Mouse (Mus musculus): Measurements from ENCODE around the gene 4930568D16Rik.
A peak's percentile ranks its signal among the peaks of the same experiment; 100 is the strongest.

Gene 4930568D16Rik

DNA sequence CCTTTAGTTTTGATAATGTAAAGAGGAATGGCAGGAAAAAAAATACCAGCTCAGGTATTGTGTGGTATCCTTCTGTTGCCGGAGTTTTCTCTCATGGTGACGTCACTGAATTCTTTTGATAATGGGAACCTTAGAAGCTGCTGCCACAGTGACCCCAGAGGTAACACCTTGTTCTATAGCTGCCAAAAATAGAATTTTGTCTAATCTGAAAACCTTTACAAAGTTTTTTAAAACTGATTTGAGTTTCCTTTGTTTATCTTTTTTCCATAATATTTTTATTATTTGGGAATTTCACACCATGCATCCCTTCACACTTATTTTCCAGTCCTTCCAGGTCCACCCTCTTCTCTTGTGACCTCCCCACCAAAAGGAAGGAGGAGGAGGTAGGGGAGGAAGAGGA lies at the start of gene 4930568D16Rik:
TSS of gene 4930568D16Rik (minus strand) at position 101 of the 400 bp plus-strand sequence.
- no peak for DNase-seq

GRCm38 (mm10) chr2:35417231-35417630 lies 49.7 kb upstream of the 4930568D16Rik start:
- DNase-seq, result no peak

- DNase-seq, result no peak
These were observed 48.9 kb upstream of the 4930568D16Rik start for GRCm38 (mm10) chr2:35416473-35416872.

DNA sequence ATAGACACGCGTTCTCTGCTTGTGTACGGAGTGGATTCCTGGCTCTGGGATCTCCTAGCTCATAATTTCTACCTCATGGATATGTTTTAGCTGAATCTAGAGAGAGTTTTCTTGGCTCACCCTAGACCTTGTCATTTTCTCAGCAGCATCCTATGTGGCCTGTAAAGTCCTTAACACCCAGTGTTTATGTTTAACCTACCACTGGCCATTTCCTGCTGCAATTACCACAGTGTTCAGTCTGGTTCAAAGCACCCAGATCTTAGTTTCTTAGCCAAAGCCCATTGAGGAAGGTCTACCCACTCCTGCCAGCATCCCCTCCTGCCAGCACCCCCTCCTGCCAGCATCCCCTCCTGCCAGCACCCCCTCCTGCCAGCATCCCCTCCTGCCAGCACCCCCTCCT lies 45.3 kb upstream of the 4930568D16Rik start:
- DNase-seq, result no peak

DNA sequence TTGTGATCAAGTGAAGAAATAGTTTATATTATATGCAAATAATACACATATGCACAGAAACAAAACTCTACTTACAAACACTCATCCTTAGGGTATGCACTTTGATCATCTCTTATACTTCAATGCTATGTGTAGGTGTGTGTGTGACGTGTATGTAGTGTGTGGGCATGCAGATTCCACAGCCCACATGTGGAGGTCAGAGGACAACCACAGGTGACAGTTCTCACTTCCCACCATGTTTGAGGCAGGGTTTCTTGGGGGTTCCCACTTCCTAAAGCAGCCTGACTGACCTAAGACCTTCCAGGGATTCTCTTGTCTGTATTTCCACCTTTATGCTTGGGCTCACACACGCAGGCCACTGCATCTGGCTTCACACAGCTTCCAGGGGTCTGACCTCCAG lies 44.7 kb upstream of the 4930568D16Rik start:
- DNase-seq, result no peak

DNA sequence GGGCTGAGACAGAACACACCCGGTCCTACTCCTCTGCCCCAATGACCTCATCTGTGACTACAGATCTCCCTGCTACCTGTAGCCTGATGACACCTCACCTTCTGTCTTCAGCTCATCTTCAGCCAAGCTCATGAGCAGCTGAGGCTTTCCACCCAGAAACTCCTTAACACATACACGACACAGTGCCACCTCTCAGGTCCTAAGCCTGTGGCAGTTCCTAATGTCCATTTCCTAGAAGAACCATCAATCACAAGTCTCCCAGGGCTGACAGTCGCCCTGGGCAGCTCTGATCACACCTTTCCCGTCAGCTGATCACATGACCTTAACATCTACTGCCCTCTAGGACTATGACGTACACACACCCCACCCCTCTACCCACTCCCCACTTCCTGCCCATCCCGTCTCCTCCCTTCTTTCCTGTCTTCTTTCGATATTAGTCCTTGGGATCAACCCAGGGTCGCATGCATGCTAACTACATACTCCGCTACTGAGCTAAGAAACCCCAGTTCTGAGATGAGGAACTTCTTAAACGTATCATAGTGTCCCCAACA lies 44.2 kb upstream of the 4930568D16Rik start:
- DNase-seq, result no peak

DNA sequence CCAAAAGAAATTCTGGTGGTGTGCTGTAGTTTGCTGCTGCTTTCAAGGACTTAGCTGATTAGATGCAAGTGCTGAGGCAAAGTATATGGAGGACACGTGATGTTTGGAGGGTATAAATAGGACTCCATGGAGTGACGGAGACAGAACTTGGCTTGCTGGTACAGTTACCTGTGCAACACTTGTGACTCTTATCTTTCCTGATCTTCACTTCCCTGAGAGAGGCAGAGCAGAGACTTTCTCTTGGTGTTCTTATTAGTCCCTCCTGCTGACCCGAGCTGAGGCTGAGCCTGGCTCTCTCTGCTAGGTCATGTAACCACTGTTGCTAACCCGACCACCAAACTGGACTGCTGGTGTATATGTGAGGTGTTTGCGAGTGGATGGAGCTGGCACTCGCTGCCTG lies 41.9 kb upstream of the 4930568D16Rik start:
- DNase-seq, result no peak

DNA sequence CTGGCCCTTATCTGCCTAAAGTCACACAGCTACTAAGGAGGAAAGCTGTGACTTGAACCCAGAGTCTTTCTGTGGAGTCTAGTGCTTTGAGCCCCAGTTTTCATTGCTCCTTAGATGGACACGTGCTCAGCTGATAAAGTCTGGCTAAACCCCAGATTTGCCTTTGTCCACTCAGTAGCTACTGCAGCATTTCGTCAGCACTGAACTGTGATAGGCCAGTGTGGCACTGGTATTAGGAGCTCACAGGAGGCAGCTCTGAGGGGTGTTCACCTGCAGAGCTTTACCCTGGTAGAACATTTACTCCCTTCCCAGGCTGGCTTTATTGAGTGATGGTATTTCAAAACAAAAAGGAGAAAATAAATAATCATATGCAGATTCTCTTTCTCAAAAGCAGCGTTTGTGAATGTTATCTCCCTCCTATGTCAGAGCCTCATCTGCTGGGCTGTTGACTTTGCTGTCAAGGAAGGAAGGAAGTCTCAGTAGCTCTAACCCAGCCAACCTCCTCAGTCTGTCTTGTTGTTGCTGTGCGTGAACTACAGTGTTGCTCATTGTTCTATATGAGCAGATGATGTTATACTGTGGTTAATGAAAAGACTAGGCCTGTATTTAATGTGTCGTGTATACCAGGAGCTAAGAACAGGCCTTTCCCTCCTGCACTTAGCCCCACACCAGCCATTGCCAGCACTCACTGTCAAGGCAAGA lies 41.0 kb upstream of the 4930568D16Rik start:
- no peak for DNase-seq

DNA sequence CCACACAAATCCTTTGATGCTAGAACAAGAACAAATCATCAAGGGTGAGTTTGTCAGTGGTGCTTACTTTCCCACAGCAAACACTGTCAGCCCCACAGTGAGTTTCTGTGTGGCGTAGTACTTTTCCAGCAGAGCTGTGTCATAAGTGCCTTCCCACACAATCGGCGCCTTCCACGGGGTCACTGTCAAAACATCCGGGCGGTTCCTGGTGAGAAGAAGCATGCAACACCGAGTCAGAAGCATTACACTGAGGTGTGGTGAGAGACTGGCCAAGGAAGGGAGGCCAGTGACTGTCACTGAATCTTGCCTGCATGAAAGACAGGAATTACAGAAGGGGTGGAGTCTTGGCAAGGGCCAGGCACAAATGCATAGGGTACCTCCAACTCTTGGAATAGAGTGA lies 40.3 kb upstream of the 4930568D16Rik start:
- DNase-seq, result no peak

DNA sequence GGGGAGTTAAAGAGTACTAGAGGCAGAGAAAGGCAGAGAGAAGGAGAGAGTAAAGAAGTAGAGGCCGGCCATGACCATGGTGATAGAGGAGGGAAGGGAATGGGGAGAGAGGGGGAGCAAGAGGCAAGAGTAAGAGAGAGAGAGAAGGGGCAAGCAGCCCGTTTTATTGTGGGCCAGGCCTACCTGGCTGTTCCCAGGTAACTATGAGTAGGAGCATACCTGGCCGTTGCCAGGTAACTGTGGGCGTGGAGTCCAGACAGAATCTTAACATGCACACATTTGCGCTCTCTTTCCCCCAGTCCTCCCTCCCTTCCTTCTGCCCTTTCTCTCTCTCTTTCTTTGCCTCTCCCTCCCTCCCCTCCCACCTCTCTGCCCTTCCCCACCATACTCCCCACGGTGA lies 39.7 kb upstream of the 4930568D16Rik start:
- DNase-seq, result no peak

DNA sequence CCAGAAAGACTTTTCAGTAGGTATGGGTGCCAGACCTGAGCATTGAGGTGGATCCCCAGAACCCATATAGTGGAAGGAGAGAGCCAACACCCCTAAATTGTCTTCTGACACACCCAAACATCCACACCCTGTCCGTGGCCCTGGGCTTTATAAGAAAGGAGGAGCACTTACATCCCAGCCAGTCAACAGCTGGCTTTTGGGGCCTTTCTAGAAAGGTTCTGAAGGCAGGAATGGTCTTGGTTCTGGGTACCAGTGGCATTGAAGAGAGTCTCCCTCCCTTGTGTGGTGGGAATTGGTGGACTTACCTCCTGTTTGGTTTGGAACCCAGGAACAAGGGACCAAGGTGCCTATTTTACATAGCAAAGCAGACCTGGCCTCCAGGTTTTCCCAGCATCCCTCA lies 39.1 kb upstream of the 4930568D16Rik start:
- no peak for DNase-seq

DNA sequence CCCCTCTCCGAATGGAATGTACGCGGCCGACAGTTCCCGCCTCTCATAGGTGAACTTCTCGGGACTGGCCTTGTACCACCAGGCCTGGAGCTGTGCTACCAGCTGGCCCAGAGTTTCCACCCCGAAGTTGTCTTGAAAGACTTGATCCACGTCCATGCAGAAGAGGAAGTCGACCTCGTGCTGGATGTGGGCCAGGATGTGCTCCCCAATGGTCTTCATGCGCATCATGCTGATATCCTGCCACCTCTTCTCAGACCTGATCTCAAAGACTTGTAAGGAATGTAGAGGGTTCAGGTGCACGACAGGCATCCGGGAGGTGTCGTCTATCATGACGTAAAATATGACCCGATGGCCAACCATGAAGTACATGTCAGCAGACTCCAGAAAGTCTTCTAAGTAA lies 34.9 kb upstream of the 4930568D16Rik start:
- no peak for DNase-seq

DNA sequence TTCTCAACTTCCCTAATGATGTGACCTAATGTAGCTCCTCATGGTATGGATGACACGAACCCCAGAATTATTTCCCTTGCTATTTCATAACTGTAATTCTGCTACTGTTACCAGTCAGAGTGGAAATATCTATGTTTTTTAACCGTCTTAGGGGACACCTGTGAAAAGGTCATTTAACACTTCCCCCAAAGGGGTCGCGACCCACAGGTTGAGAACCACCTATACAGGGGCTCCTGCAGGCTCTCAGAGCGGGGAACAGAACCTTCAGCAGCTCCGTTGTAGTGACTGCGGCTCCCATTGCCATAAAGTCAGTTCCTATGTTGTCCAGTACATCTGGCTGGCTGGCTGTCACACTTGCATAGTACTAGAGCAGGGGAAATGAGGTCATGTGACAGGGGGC lies 33.2 kb upstream of the 4930568D16Rik start:
- DNase-seq, result no peak

DNA sequence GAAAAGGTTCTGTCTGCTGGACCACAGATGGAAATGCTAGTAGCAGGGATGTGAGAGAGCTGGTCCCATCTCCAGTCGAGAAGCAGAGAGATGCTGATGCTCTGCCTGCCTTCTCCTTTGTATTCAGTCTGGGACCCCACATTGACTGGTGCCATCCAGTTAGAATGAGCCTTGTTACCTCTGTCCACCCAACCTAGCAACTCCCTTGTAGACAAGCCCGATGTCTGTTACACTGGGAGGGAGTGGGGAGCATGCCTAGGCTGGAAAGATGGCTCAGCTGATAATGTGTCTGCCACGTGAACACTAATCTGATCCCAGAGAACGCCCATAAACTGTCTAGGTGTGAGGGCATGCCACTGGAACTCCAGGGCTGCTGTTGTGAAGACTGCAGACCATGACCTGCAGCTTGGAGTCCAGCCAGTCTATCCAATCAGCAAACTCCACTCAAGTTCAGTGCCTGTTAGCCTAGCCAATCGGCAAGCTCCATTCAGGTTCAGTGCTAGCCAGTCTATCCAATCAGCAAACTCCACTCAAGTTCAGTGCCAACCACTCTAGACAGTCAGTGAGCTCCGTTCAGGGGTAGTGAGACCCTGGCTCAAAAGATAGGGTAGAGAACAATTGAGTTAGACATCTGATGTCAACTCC lies 30.8 kb upstream of the 4930568D16Rik start:
- DNase-seq, result no peak

GRCm38 (mm10) chr2:35397590-35398173 lies 30.2 kb upstream of the 4930568D16Rik start:
- peak; percentile 38 for DNase-seq

GRCm38 (mm10) chr2:35397096-35397495 lies 29.6 kb upstream of the 4930568D16Rik start, which contains the start of gene 4930402F06Rik:
TSS of gene 4930402F06Rik (minus strand) at chr2:35397175.
- no peak for DNase-seq

DNA sequence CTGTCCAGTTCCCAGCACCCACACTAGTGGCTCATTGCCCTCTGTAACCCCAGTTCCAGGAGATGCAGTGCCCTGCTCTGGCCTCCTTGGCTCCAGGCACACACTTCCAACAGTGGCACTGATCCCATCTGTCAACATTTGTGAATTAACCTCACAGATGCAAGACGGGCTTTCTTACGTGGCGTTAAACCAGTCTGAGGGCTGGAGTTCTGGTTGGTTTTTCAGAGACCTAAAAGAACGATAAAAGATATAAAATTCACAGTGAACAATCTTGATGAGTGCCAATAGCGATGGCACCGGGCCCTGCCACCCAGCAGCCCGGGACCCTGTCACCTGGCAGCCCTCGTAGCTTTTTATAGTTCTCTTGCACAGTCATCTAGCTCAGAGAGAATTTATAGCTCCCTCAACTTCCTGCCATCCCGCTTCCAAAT lies 17.9 kb upstream of the 4930568D16Rik start:
- DNase-seq, result peak; percentile 6

DNA sequence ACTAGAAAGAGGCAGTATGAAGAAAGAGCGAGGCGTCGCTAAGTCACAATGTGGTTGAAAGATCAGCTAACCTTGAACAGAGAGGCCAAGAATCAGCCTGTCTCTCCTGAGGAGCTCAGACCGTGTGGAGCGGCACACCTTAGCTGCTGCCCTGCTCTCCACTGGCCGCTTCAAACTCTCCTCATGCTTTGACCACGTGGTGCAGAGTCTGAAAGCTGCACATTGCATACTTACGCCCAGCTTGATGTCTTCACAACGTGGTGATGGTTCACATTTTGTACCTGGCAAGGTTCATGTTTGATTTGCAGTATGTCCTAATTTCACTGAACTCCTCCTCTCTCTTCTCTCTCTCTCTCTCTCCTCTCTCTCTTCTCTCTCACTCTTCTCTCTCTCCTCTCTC lies 11.8 kb upstream of the 4930568D16Rik start:
- no peak for DNase-seq

GRCm38 (mm10) chr2:35377600-35377999 lies 10.1 kb upstream of the 4930568D16Rik start:
- DNase-seq, result no peak

- no peak for DNase-seq
These were observed 5.5 kb upstream of the 4930568D16Rik start for GRCm38 (mm10) chr2:35373003-35373402.

- no peak for DNase-seq
These were observed 3.2 kb upstream of the 4930568D16Rik start for GRCm38 (mm10) chr2:35370686-35371085.

DNA sequence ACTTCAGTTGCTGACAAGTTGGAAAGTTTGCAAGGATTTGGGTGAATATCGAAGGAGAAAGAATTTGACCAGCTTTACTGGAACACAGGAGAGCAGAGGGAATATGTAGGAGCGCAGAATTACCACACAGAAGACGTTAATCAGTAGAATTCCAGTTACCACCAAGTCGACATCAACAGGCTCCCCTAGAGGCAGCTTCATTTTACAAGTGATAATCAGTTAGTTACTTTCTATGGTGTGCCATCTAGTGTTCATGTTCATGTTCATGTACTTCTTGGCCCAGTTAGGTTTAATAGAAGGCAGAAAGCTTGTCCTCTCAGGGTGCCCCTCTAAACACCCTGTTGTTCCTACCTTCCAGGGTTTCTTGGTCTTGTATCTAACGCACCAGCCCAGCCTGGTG lies 18.3 kb downstream of the 4930568D16Rik start:
- DNase-seq, result no peak

DNA sequence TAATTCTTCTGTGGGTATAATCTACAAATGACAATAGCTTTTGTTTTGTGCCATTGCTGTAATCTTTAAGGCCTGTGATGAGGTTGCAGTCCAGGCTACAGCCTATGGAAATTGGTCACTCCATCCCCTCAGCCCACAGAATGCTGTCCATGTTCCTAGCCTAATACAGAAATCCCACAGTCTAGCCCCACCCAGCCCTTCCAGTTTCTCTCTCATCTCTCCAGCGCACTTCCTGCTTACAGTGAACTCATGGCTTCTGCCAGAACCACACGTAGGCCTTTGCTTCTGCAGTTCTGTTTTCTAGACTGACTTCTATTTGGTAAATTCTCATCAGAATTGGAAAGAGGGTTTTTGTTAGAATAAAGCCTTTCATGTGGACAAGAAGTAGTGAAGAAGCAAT lies 21.5 kb downstream of the 4930568D16Rik start:
- no peak for DNase-seq

- no peak for DNase-seq
These were observed 24.9 kb downstream of the 4930568D16Rik start for GRCm38 (mm10) chr2:35342605-35343004.
